Mouse (Mus musculus) midbrain, embryonic 14.5 days (tissue): ENCODE results near the gene Arhgef11. TPM values are rescaled to one million over a fixed set of nuclear protein-coding genes. Genes with fewer than 3 reads are reported as not detected.

ENCODE experiments used
- ATAC-seq: fragments of 200-750 bp; cut with Nextera tagmentation; 2 replicates; pipeline ENCODE4 v1.8.0; 2017; ENCODE audit warnings: moderate number of reproducible peaks, moderate library complexity; ENCODE audit not compliant: low FRiP score, low TSS enrichment
- DNase-seq: peaks from one replicate; pipeline ENCODE4 v3.0.0-alpha.2; 2015
- H3K27ac ChIP-seq: fragments of 300-500 bp; sonication (generic); replicated peaks from 2 replicates; pipeline ENCODE4 v1.5.1; 2014; ENCODE audit warnings: mild to moderate bottlenecking, low read depth, low read length, moderate library complexity
- H3K27me3 ChIP-seq: fragments of 300-500 bp; sonication (generic); 2 replicates; pipeline ENCODE4 v1.6.1; 2014; ENCODE audit warnings: low read length, control low read depth, mixed read lengths; ENCODE audit not compliant: control insufficient read depth, insufficient read depth
- H3K36me3 ChIP-seq: fragments of 300-500 bp; sonication (generic); 2 replicates; pipeline ENCODE4 v1.6.1; 2014; ENCODE audit warnings: low read length, control low read depth; ENCODE audit not compliant: control insufficient read depth, insufficient read depth
- H3K4me1 ChIP-seq: fragments of 300-500 bp; sonication (generic); 2 replicates; pipeline ENCODE4 v1.6.1; 2014; ENCODE audit warnings: mild to moderate bottlenecking, antibody characterized with exemption, low read length, control low read depth; ENCODE audit not compliant: control insufficient read depth, insufficient read depth
- H3K4me2 ChIP-seq: fragments of 300-500 bp; sonication (generic); 2 replicates; pipeline ENCODE4 v1.6.1; 2014; ENCODE audit warnings: mild to moderate bottlenecking, low read length, moderate library complexity
- H3K4me3 ChIP-seq: fragments of 300-500 bp; sonication (generic); replicated peaks from 2 replicates; pipeline ENCODE4 v1.5.1; 2014; ENCODE audit warnings: low read depth, low read length
- H3K9ac ChIP-seq: fragments of 300-500 bp; sonication (generic); replicated peaks from 2 replicates; pipeline ENCODE4 v1.6.1; 2014; ENCODE audit warnings: mild to moderate bottlenecking, low read length, moderate library complexity
- H3K9me3 ChIP-seq: fragments of 300-500 bp; sonication (generic); 2 replicates; pipeline ENCODE4 v1.6.1; 2016; ENCODE audit warnings: low read length, control low read depth, mixed read lengths; ENCODE audit not compliant: control insufficient read depth
- WGBS: fragments of 180-500 bp; shearing (Covaris S2); extraction: QIAGEN DNeasy Blood & Tissue Kit; methylation state at CpG from one replicate; pipeline ENCODE4 v1.1.7; 2014; 5-methylcytosine and 5-hydroxymethylcytosine counted together
- polyA plus RNA-seq: library from polyadenylated mRNA; unstranded; fragments of >200 nt; fragmentation: Nextera tagmentation; extraction: Ambion mirVana; gene quantifications from 2 replicates; pipeline ENCODE4 v1.2.1, GENCODE M21; 2014

Arhgef11 gene
- polyA plus RNA-seq, 1 experiment from 2014 or later = 30.6 TPM

GRCm38 (mm10) chr3:87618240-87618639 is 881 bp downstream of the Arhgef11 start:
- Histone ChIP-seq H3K36me3 (no peaks in the 10 kb centered on the region), H3K27me3 (no peaks in the 10 kb centered on the region), H3K9me3 (no peaks in the 10 kb centered on the region), H3K4me1 (peaks cover 41% of the 10 kb centered on the region), H3K4me2 (peak overlapping the region; percentile 99), H3K9ac (peak overlapping the region; percentile 83), H3K4me3 (peak overlapping the region; percentile 82), H3K27ac (peak overlapping the region; percentile 91)
- no peak for ATAC-seq
- WGBS = 0% methylated on average over 3 of the region's 3 CpGs
- DNase-seq = no peak

- Histone ChIP-seq H3K4me2 (peak overlapping the region; percentile 99), H3K9me3 (no peaks in the 10 kb centered on the region), H3K4me3 (peak overlapping the region; percentile 82), H3K27ac (no peak overlapping the region; the same call in 1 of the 2 replicates), H3K27me3 (no peaks in the 10 kb centered on the region), H3K36me3 (no peaks in the 10 kb centered on the region), H3K4me1 (peaks cover 41% of the 10 kb centered on the region), H3K9ac (peak overlapping the region; percentile 83)
- DNase-seq (no peak), ATAC-seq (no peak)
- 50% methylated on average over 5 of the region's 5 CpGs for WGBS
These were observed 1.8 kb downstream of the Arhgef11 start for GRCm38 (mm10) chr3:87618981-87619710.

DNA sequence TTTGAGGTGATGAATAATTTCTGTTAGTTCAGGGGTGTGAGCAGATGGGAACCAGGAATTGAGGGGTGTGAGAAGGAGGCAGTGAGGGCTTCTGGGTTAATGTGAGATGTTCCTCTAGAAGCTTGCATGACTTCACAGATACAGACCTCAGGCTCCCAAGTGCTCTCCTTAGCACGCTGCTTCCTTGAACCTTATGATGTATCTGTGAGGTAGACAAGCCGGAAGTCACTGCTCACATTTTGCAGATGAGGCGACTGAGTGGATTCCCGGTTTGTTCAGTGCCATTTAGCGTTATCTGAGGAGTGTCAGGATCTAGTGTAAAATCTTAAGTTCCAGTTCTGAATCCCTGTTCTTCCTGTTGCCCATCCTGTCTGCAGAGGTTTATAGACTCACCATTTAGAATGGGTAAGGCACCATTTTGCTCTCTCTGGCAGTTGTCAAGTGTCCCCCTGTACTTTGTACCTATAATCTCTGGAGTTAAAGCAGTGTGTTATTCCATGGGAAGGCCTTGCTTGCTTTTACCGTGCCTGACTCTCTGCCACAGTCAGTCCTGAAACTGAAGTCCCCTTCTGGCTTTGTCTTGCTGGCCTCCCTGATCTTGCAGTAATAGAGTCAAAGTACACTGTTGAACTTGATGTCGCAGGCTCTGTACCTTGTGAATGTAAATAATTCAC is 3.0 kb downstream of the Arhgef11 start:
- peak overlapping the region; percentile 50 for H3K9ac ChIP-seq
- H3K9me3 ChIP-seq = no peaks in the 10 kb centered on the region
- peak overlapping the region; percentile 99 for H3K4me2 ChIP-seq
- no peaks in the 10 kb centered on the region for H3K27me3 ChIP-seq
- no peaks in the 10 kb centered on the region for H3K36me3 ChIP-seq
- no peak for DNase-seq
- ATAC-seq = no peak
- H3K4me1 ChIP-seq = peaks cover 41% of the 10 kb centered on the region
- H3K4me3 ChIP-seq = peak overlapping the region; percentile 82
- no peak overlapping the region for H3K27ac ChIP-seq
- 61% methylated on average over 7 of the region's 7 CpGs for WGBS

- Histone ChIP-seq H3K4me1 (peaks cover 25% of the 10 kb centered on the region), H3K9me3 (no peaks in the 10 kb centered on the region), H3K4me2 (no peak overlapping the region), H3K27me3 (no peaks in the 10 kb centered on the region), H3K4me3 (no peak overlapping the region), H3K36me3 (no peaks in the 10 kb centered on the region), H3K9ac (no peak overlapping the region), H3K27ac (no peak overlapping the region)
- DNase-seq = no peak
- no peak for ATAC-seq
- WGBS = 97% methylated on average over 4 of the region's 4 CpGs
These were observed 7.5 kb downstream of the Arhgef11 start for GRCm38 (mm10) chr3:87624899-87625298.

- ATAC-seq (no peak), DNase-seq (no peak)
- Histone ChIP-seq H3K4me1 (0 out of 2 replicates have a peak, but pooled peaks cover 4% of the 10 kb centered on the region), H3K4me3 (no peak overlapping the region), H3K27me3 (no peaks in the 10 kb centered on the region), H3K36me3 (no peaks in the 10 kb centered on the region), H3K27ac (no peak overlapping the region), H3K9me3 (no peaks in the 10 kb centered on the region), H3K9ac (no peak overlapping the region), H3K4me2 (no peak overlapping the region)
- WGBS = 93% methylated on average over 9 of the region's 9 CpGs
These were observed 13.5 kb downstream of the Arhgef11 start for GRCm38 (mm10) chr3:87630899-87631298.

GRCm38 (mm10) chr3:87631408-87631807 is 14.0 kb downstream of the Arhgef11 start:
- Histone ChIP-seq H3K27me3 (no peaks in the 10 kb centered on the region), H3K9ac (no peak overlapping the region), H3K9me3 (no peaks in the 10 kb centered on the region), H3K27ac (no peak overlapping the region), H3K4me1 (0 out of 2 replicates have a peak, but pooled peaks cover 4% of the 10 kb centered on the region), H3K4me3 (no peak overlapping the region), H3K36me3 (no peaks in the 10 kb centered on the region), H3K4me2 (no peak overlapping the region)
- no peak for ATAC-seq
- WGBS = 75% methylated on average over 4 of the region's 4 CpGs
- no peak for DNase-seq

DNA sequence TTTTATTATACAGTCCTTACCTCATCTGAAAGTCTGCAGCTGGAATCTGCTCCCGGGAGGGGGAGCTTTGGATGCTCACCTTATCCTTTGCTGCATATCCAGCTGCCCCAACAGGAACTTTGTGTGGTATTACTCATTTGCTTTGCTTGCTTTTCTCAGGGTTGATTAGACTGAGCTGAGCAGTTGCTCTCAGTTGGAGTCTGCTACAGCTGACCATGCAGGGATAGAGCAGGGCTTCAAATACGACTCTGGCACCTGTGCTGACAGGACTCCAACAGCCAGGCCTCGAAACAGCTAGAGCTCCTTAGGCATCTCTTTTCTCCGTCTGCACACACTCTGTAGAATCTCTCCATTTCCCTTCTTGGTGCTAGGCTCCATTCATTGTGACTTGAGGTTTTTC is 18.2 kb downstream of the Arhgef11 start:
- Histone ChIP-seq H3K4me2 (no peak overlapping the region), H3K36me3 (no peaks in the 10 kb centered on the region), H3K27ac (peak overlapping the region; percentile 37; the same call in 1 of the 2 replicates), H3K4me1 (0 out of 2 replicates have a peak, but pooled peaks cover 4% of the 10 kb centered on the region), H3K4me3 (no peak overlapping the region), H3K9ac (no peak overlapping the region), H3K9me3 (no peaks in the 10 kb centered on the region), H3K27me3 (no peaks in the 10 kb centered on the region)
- WGBS = 67% methylated on average over 4 of the region's 4 CpGs
- ATAC-seq (no peak), DNase-seq (no peak)

DNA sequence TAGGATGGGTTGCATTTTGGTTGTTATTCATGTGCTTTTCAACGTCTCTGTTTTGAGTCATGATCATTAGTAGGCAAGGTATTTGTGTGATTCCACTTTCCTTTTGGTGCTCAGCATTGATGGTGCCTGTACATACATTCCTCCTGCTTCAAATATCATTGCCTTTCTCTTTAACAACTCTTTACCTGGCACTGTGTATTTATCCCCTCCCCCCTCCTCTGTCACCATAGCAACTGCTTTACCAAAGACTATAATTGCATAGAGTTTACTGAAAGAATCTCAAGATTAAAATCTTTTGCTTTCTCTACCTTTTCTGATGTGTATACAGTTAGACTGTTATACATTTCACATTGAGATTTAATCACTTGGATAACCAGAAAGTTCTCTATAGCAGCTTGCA is 26.1 kb downstream of the Arhgef11 start:
- 0 out of 2 replicates have a peak, but pooled peaks cover 3% of the 10 kb centered on the region for H3K36me3 ChIP-seq
- no peak overlapping the region for H3K4me2 ChIP-seq
- H3K9ac ChIP-seq = no peak overlapping the region
- no peaks in the 10 kb centered on the region for H3K4me1 ChIP-seq
- no peak overlapping the region for H3K4me3 ChIP-seq
- WGBS = 86% methylated on average over 1 of the region's 1 CpGs
- DNase-seq = no peak
- H3K27me3 ChIP-seq = no peaks in the 10 kb centered on the region
- ATAC-seq = no peak
- 0 out of 2 replicates have a peak overlapping the region, but pooled peaks have one; percentile 16 for H3K27ac ChIP-seq
- H3K9me3 ChIP-seq = no peaks in the 10 kb centered on the region
